Mouse (Mus musculus) CH12.LX (cell line): Measurements from ENCODE around the gene Fbxo6. TPM values are rescaled to one million over a fixed set of nuclear protein-coding genes. Genes with fewer than 3 reads are reported as not detected.

Source experiments
- DNase-seq: peaks from one replicate; pipeline ENCODE4 v3.0.0-alpha.2; 2013; ENCODE audit errors: extremely low read depth
- H3K27ac ChIP-seq: 2 replicates; pipeline ENCODE4 v1.5.1; 2012; ENCODE audit warnings: low read depth, mild to moderate bottlenecking, control low read depth, moderate library complexity; ENCODE audit not compliant: insufficient read depth
- H3K27me3 ChIP-seq: replicated peaks from 2 replicates; pipeline ENCODE3; 2012; ENCODE audit warnings: inconsistent platforms
- H3K36me3 ChIP-seq, 2 experiments: replicated peaks in 1 of 2; 2 replicates each; pipeline versions ENCODE3 to v1.6.1; 2012; ENCODE audit warnings: inconsistent platforms in 1 of 2, low read length in 1 of 2, mild to moderate bottlenecking in 1 of 2, mixed read lengths in 1 of 2, moderate library complexity in 1 of 2; ENCODE audit not compliant: control insufficient read depth in 1 of 2, insufficient read depth in 1 of 2
- H3K4me1 ChIP-seq, 2 experiments: 2 replicates each; pipeline ENCODE4 v1.6.1; 2012; ENCODE audit warnings: inconsistent platforms in 1 of 2, moderate library complexity in 1 of 2; ENCODE audit not compliant: insufficient read depth in 2 of 2, control insufficient read depth in 1 of 2
- H3K4me2 ChIP-seq: 2 replicates; pipeline ENCODE4 v1.6.1; 2012; ENCODE audit warnings: low read depth, mild to moderate bottlenecking, control low read depth; ENCODE audit not compliant: poor library complexity, insufficient read depth, severe bottlenecking
- H3K4me3 ChIP-seq, 3 experiments: fragments of 150-350 bp in 1 of 3; sonication (generic) in 1 of 3; replicated peaks in 1 of 3; 2 replicates each; pipeline versions ENCODE3 to v1.5.1; 2011 to 2012; ENCODE audit warnings: low read depth in 2 of 3, low read length in 2 of 3, mild to moderate bottlenecking in 2 of 3, moderate library complexity in 2 of 3, control low read depth in 1 of 3, improper control_type of control experiment in 1 of 3, inconsistent platforms in 1 of 3, mixed read lengths in 1 of 3; ENCODE audit not compliant: poor library complexity in 1 of 3
- H3K79me2 ChIP-seq: replicated peaks from 2 replicates; pipeline ENCODE4 v1.6.1; 2012; ENCODE audit warnings: mild to moderate bottlenecking, moderate library complexity; ENCODE audit not compliant: control insufficient read depth, poor library complexity, insufficient read depth, severe bottlenecking; ENCODE audit errors: extremely low read depth
- H3K9ac ChIP-seq: 2 replicates; pipeline ENCODE4 v1.6.1; 2012; ENCODE audit warnings: low read depth, mild to moderate bottlenecking, control low read depth, moderate library complexity; ENCODE audit not compliant: insufficient read depth
- H3K9me3 ChIP-seq: replicated peaks from 2 replicates; pipeline ENCODE3; 2012; ENCODE audit warnings: low read length, inconsistent platforms, mixed read lengths
- BHLHE40 ChIP-seq: IDR thresholded peaks from 2 replicates; pipeline ENCODE4 v1.6.1; 2011; ENCODE audit warnings: mild to moderate bottlenecking, low read depth, low read length, improper control_type of control experiment
- CHD2 ChIP-seq: IDR thresholded peaks from 2 replicates; pipeline ENCODE4 v1.6.1; 2011; ENCODE audit warnings: low read length, improper control_type of control experiment
- E2F4 ChIP-seq: IDR thresholded peaks from 2 replicates; pipeline ENCODE4 v1.6.1; 2011; ENCODE audit warnings: low read depth, low read length, improper control_type of control experiment; ENCODE audit not compliant: insufficient replicate concordance
- ELF1 ChIP-seq: IDR thresholded peaks from 2 replicates; pipeline ENCODE4 v1.6.1; 2014; ENCODE audit warnings: low read depth, mild to moderate bottlenecking, inconsistent platforms, low read length, improper control_type of control experiment
- EP300 ChIP-seq: IDR thresholded peaks from 2 replicates; pipeline ENCODE4 v1.6.1; 2011; ENCODE audit warnings: low read length, improper control_type of control experiment
- GABPA ChIP-seq: IDR thresholded peaks from 2 replicates; pipeline ENCODE4 v1.6.1; 2012; ENCODE audit warnings: low read depth, low read length, improper control_type of control experiment, inconsistent platforms; ENCODE audit not compliant: insufficient replicate concordance
- JUN ChIP-seq: IDR thresholded peaks from 2 replicates; pipeline ENCODE4 v1.6.1; 2011; ENCODE audit warnings: low read depth, mild to moderate bottlenecking, low read length, improper control_type of control experiment, moderate library complexity; ENCODE audit not compliant: insufficient read depth
- KAT2A ChIP-seq: IDR thresholded peaks from 2 replicates; pipeline ENCODE4 v1.6.1; 2012; ENCODE audit warnings: low read length, improper control_type of control experiment, inconsistent platforms; ENCODE audit not compliant: insufficient replicate concordance
- MAFK ChIP-seq: IDR thresholded peaks from 2 replicates; pipeline ENCODE4 v1.6.1; 2011; ENCODE audit warnings: low read length, improper control_type of control experiment; ENCODE audit not compliant: insufficient replicate concordance
- MAX ChIP-seq: IDR thresholded peaks from 2 replicates; pipeline ENCODE4 v1.6.1; 2011; ENCODE audit warnings: low read length, improper control_type of control experiment
- MEF2A ChIP-seq: IDR thresholded peaks from 2 replicates; pipeline ENCODE4 v1.6.1; 2014; ENCODE audit warnings: low read depth, mild to moderate bottlenecking, inconsistent platforms, low read length, improper control_type of control experiment, borderline replicate concordance
- MYC ChIP-seq: IDR thresholded peaks from 2 replicates; pipeline ENCODE4 v1.6.1; 2011; ENCODE audit warnings: low read depth, mild to moderate bottlenecking, improper control_type of control experiment, low read length
- NELFE ChIP-seq: IDR thresholded peaks from 2 replicates; pipeline ENCODE4 v1.6.1; 2011; ENCODE audit warnings: low read depth, low read length, improper control_type of control experiment
- PAX5 ChIP-seq: IDR thresholded peaks from 2 replicates; pipeline ENCODE4 v1.6.1; 2012; ENCODE audit warnings: low read length, inconsistent platforms, mixed read lengths
- POLR2AphosphoS2 ChIP-seq: IDR thresholded peaks from 2 replicates; pipeline ENCODE4 v1.6.1; 2011; ENCODE audit warnings: low read depth, low read length, improper control_type of control experiment
- RAD21 ChIP-seq: IDR thresholded peaks from 2 replicates; pipeline ENCODE4 v1.6.1; 2011; ENCODE audit warnings: low read depth, mild to moderate bottlenecking, low read length, improper control_type of control experiment, moderate library complexity
- SMC3 ChIP-seq: IDR thresholded peaks from 2 replicates; pipeline ENCODE4 v1.6.1; 2011; ENCODE audit warnings: low read depth, low read length, improper control_type of control experiment
- UBTF ChIP-seq: IDR thresholded peaks from 2 replicates; pipeline ENCODE4 v1.6.1; 2012; ENCODE audit warnings: low read depth, mild to moderate bottlenecking, inconsistent platforms, low read length, improper control_type of control experiment, moderate library complexity
- USF1 ChIP-seq: IDR thresholded peaks from 2 replicates; pipeline ENCODE4 v1.6.1; 2014; ENCODE audit warnings: low read depth, mild to moderate bottlenecking, inconsistent platforms, low read length, improper control_type of control experiment
- USF2 ChIP-seq: conservative IDR thresholded peaks from 2 replicates; pipeline ENCODE4 v1.6.1; 2011; ENCODE audit warnings: low read depth, low read length, improper control_type of control experiment
- ZKSCAN1 ChIP-seq: IDR thresholded peaks from 2 replicates; pipeline ENCODE4 v1.6.1; 2012; ENCODE audit warnings: low read depth, inconsistent platforms, low read length, improper control_type of control experiment, borderline replicate concordance
- ZNF384 ChIP-seq: IDR thresholded peaks from 2 replicates; pipeline ENCODE4 v1.6.1; 2012; ENCODE audit warnings: low read depth, low read length, improper control_type of control experiment, inconsistent platforms
- dilution Hi-C: fragments of 300-500 bp; cut with MboI; formaldehyde crosslinking; loops from 2 replicates; pipeline ENCODE4 v1.14.3; 2020; ENCODE audit warnings: low sequenced_read_pairs; ENCODE audit not compliant: extremely low pct_unique_long_range_greater_than_20kb, extremely low pct_ligation_motif_present
- in situ Hi-C: fragments of 300-500 bp; cut with MboI; formaldehyde crosslinking; loops from 3 replicates; pipeline ENCODE4 v1.14.3; 2019; ENCODE audit warnings: low sequenced_read_pairs, low pct_ligation_motif_present, low pct_unique_long_range_greater_than_20kb, mixed read lengths
- polyA plus RNA-seq: library from polyadenylated mRNA; unstranded; fragments of >175 nt; gene quantifications from 2 replicates; pipeline ENCODE4 v1.2.1, GENCODE M21; 2012; ENCODE audit warnings: low read depth; ENCODE audit not compliant: insufficient read length
- total RNA-seq, 2 experiments: library from RNA; depleted of rRNA; stranded (reverse); fragments of 300-350 nt in 1 of 2; fragments of >200 nt in 1 of 2; gene quantifications; 2 replicates each; pipeline ENCODE4 v1.2.3; 2012 to 2014

Gene Fbxo6
- total and polyA plus RNA-seq, 3 experiments: 20.8 to 32.5 (median 25.7) TPM

DNA sequence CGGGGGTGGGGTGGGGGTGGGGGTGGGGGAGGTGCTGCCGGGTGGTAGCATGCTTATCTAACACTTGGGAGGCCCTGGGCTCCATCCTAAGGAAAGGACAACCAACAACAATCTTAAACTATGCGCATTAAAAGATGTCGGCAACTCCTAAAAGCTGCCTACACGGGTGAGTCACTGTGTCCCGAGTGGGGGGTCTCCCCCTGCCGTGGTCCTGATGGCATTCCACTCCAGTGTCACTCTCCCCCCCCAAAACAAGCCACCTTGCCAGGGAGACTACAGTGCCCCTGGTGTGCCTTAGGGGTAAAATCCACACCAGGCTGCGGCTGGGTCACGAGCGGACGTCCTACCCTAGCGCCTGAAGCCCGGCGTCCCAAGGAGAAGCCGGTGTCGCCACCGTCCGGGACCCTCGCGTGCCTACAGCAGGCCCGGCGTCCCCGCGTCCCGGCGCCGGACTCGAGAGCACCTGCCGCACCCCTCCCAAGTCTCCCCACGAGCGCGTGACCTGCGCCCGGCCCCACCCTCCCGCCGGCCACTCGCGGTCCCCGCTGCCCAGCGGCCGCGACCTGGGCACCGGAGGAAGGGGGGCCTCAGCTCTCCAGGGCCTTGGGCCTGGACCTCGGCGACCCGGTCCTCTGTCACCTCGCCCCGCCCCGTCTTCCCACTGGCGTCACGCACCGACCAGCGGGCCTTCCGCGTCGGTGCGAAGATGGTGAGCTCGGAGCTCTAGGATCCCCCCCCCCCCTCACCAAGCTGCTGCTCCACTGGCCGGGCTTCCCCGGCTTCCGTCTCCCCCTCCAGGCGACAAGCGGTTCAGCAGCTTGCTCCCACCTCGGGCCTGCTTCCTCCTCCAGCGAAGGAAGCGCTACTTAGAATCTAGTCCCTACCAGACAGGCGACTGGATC, at the start of gene Fbxo6 (continued):
- TF ChIP-seq CHD2 (peak; percentile 57; the same call in 1 of the 2 replicates), MYC (0 out of 2 replicates have a peak, but pooled peaks have one; percentile 40)

DNA sequence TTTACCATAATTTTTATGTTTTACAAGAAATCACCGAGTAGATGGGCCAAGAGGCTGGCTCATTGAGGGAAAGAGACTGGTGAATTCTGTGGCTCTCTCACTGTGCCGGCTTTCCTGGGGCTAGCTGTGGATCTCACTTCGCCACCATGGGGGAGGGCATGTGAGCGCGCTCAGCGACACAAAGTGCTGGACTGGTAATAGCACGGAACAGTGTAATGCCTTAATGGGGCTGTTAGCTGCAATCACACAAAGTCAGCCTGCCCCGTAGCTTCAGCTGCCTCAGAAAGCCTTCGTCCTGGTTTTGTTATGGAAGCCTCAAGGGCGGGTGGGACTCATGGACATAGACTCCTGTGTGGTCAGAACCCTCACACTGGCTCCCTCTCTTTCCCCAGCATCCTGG, 46.8 kb upstream of the Fbxo6 start:
- Histone ChIP-seq H3K27me3 (peaks cover 80% of the 10 kb centered on the region), H3K9me3 (peaks cover 2% of the 10 kb centered on the region), H3K27ac (no peak overlapping the region), H3K36me3 (no peaks in the 10 kb centered on the region), H3K4me3 (no peak overlapping the region), H3K9ac (no peak overlapping the region), H3K4me1 (no peaks in the 10 kb centered on the region), H3K4me2 (no peak overlapping the region), H3K79me2 (no peaks in the 10 kb centered on the region)
- TF ChIP-seq E2F4: no peak
- no peak for TF ChIP-seq RAD21
- TF ChIP-seq MAFK: no peak
- TF ChIP-seq USF1: no peak
- TF ChIP-seq USF2: no peak
- TF ChIP-seq BHLHE40: no peak
- TF ChIP-seq NELFE: no peak
- no peak for TF ChIP-seq CHD2
- TF ChIP-seq ELF1: no peak
- no peak for TF ChIP-seq ZNF384
- no peak for TF ChIP-seq ZKSCAN1
- no peak for TF ChIP-seq MYC
- no peak for TF ChIP-seq MAX
- in situ Hi-C loops (no loop called here), dilution Hi-C loops (no loop called here)
- DNase-seq: no peak

DNA sequence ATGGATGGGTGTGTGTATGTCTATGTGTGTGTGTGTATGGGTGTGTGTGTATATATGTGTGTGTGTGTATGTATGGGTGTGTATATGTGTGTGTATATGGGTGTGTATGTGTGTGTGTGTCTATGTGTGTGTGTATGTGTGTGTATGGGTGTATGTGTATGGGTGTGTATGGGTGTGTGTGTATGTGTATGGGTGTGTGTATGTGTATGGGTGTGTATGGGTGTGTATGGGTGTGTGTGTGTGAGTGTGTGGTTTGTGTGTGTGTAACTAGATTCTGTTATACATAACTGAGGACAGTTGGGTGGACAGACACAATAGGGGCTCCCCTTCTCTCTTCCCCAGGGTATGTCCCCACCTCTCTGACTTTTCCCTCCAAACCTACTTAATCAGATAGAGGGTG, 42.5 kb upstream of the Fbxo6 start:
- Histone ChIP-seq H3K9ac (no peak overlapping the region), H3K36me3 (no peaks in the 10 kb centered on the region)
- no peak for DNase-seq
- TF ChIP-seq EP300: no peak
- TF ChIP-seq MYC: no peak
- TF ChIP-seq POLR2AphosphoS2: no peak
- no peak for TF ChIP-seq ZKSCAN1
- no peak for TF ChIP-seq SMC3
- TF ChIP-seq MEF2A: no peak
- TF ChIP-seq BHLHE40: no peak
- TF ChIP-seq KAT2A: no peak
- TF ChIP-seq UBTF: no peak
- TF ChIP-seq JUN: no peak
- no peak for TF ChIP-seq ELF1
- no peak for TF ChIP-seq GABPA
- no peak for TF ChIP-seq PAX5
- no peak for TF ChIP-seq USF1
- TF ChIP-seq, all 38 proteins: peak for 0
- H3K79me2 ChIP-seq: no peaks in the 10 kb centered on the region
- no peak overlapping the region for H3K4me3 ChIP-seq
- in situ Hi-C loops (no loop called here), dilution Hi-C loops (no loop called here)
- no peak overlapping the region for H3K27ac ChIP-seq
- peaks cover 0 to 6% of the 10 kb centered on the region in 2 experiments; a peak in 2 of 4 replicates for H3K4me1 ChIP-seq
- H3K27me3 ChIP-seq: peaks cover 76% of the 10 kb centered on the region
- no peaks in the 10 kb centered on the region for H3K9me3 ChIP-seq
- H3K4me2 ChIP-seq: no peak overlapping the region
